Mouse (Mus musculus) CH12.LX (cell line): ENCODE results near the gene Usp7.

Source experiments
- CTCF ChIP-seq, 2 experiments: IDR thresholded peaks in 1 of 2; conservative IDR thresholded peaks in 1 of 2; 2 replicates each; pipeline ENCODE4 v1.5.1; 2011 to 2012; ENCODE audit warnings: low read depth in 2 of 2, low read length in 2 of 2, improper control_type of control experiment in 1 of 2, inconsistent platforms in 1 of 2, mild to moderate bottlenecking in 1 of 2, moderate library complexity in 1 of 2
- EP300 ChIP-seq: IDR thresholded peaks from 2 replicates; pipeline ENCODE4 v1.6.1; 2011; ENCODE audit warnings: low read length, improper control_type of control experiment
- GABPA ChIP-seq: IDR thresholded peaks from 2 replicates; pipeline ENCODE4 v1.6.1; 2012; ENCODE audit warnings: low read depth, low read length, improper control_type of control experiment, inconsistent platforms; ENCODE audit not compliant: insufficient replicate concordance
- POLR2A ChIP-seq: IDR thresholded peaks from 2 replicates; pipeline ENCODE4 v1.6.1; 2011; ENCODE audit warnings: low read depth, mild to moderate bottlenecking, improper control_type of control experiment, low read length
- POLR2AphosphoS2 ChIP-seq: IDR thresholded peaks from 2 replicates; pipeline ENCODE4 v1.6.1; 2011; ENCODE audit warnings: low read depth, low read length, improper control_type of control experiment
- RAD21 ChIP-seq: IDR thresholded peaks from 2 replicates; pipeline ENCODE4 v1.6.1; 2011; ENCODE audit warnings: low read depth, mild to moderate bottlenecking, low read length, improper control_type of control experiment, moderate library complexity
- SMC3 ChIP-seq: IDR thresholded peaks from 2 replicates; pipeline ENCODE4 v1.6.1; 2011; ENCODE audit warnings: low read depth, low read length, improper control_type of control experiment
- TCF12 ChIP-seq: IDR thresholded peaks from 2 replicates; pipeline ENCODE4 v1.6.1; 2014; ENCODE audit warnings: low read depth, mild to moderate bottlenecking, inconsistent platforms, low read length, improper control_type of control experiment
- UBTF ChIP-seq: IDR thresholded peaks from 2 replicates; pipeline ENCODE4 v1.6.1; 2012; ENCODE audit warnings: low read depth, mild to moderate bottlenecking, inconsistent platforms, low read length, improper control_type of control experiment, moderate library complexity

DNA sequence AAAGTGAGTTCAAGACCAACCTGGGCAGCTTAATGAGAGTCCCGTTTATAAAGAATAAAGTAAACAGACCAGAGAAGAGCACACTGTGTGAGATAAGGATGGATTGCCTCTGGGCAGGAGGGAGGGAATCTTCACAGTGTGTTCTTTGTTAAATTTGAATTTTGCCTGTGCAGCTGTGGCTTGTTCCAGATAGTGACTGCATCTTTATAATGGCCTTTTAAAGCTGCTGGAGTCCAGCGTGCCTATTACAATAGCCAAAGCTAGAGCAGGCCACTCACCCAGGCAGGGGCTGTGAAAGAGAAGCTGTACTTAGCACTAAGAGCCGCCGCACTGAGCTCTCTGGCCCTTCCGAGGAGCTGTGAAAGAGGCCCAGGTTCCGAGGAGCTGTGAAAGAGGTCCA is 146.6 kb downstream of the Usp7 start:
- TF ChIP-seq RAD21 (no peak), CTCF (conservative IDR thresholded peaks at IDR 0.05 in 1 of 2, IDR thresholded peaks at IDR 0.05 in 1 of 2; ENCODE audit: low read depth in 2 of 2, low read length in 2 of 2) (no peak), GABPA (no peak), SMC3 (no peak), EP300 (no peak), POLR2A (no peak), POLR2AphosphoS2 (no peak), UBTF (no peak), TCF12 (no peak)
